Mouse (Mus musculus): Measurements from ENCODE around the gene Acot5.

DNA sequence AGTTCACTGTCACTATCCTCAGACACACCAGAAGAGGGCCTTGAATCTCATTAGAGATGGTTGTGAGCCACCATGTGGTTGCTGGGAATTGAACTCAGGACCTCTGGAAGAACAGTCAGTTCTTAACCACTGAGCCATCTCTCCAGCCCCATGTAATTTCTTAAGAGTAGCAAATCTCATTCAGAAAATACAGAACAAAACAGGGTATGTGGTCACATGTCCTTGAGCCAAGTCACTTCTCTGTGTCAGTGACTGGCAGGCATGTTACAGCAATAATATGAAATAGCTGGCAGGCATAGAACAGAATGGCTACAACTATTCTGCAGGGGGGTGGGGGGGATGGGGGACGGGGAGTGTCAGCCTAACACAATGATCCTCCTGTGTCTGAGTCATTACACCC is 30.9 kb downstream of the Acot5 start:
- TF ChIP-seq CTCF (IDR thresholded peaks at IDR 0.05; ENCODE audit: control insufficient read depth, insufficient read depth, insufficient replicate concordance, low read depth, low read length) (no peak), POLR2A (IDR thresholded peaks at IDR 0.05; ENCODE audit: control insufficient read depth, low read depth, low read length) (no peak)
